Mouse (Mus musculus): ENCODE measurements around the gene Phf20.

DNA sequence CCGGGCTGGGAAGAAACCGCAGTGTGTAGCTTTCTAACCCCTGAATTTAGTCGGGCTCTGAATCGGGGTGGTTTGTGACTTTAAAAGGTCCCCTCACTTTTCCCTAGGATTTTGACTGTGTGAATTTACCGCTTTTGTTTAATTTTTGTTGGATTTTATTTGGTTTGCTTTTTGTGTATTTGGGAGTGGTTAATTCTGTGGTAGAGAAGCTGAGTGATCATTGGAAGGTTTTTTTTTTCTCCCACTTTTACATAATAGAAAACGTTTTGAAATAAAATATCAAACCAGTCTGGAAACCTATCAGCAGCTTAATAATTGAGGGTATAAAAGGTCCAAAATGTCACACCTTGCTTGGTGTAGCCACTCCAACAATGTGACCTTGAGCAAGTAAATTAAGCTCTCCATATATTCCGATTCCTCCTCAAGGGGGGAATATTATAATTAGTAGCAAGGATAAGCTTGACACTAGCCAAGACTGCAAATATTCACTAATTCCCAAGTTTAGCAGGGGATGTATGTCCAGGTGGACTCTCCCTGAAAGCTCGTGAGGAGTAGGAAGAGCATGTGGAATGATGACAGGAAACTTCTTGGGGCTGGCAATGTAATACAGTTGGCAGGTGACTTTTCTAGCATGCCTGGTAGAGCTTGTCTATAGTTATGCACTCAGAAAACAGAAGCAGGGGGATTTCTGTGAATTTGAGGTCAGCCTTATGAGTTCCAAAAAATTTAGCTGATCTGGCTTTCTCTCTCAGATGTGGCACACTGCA is 15.3 kb upstream of the Phf20 start:
- TF ChIP-seq POLR2A (IDR thresholded peaks at IDR 0.05; ENCODE audit: borderline replicate concordance, low read depth, low read length) (no peak), CTCF (IDR thresholded peaks at IDR 0.05; ENCODE audit: low read depth, low read length) (no peak)

Data from bone marrow macrophage, adult 2 months (primary cell).